Mouse (Mus musculus) liver, adult 2 months (tissue): ENCODE measurements at regions not wholly inside any gene's neighbourhood (a gene's known extent, or its start where the extent isn't known, plus 50 kb on each side); places are given as distances from the start of the nearest gene placed in this dataset.

Experiments
- DNase-seq: peaks from one replicate; pipeline ENCODE4 v3.0.0-alpha.2; 2011; ENCODE audit warnings: low read depth, low spot score; ENCODE audit errors: extremely low read depth
- H3K27ac ChIP-seq: fragments of 200-500 bp; replicated peaks from 2 replicates; pipeline ENCODE4 v1.5.1; 2012; ENCODE audit warnings: low read depth, mild to moderate bottlenecking, control low read depth, inconsistent platforms, low read length; ENCODE audit not compliant: insufficient read depth
- H3K27me3 ChIP-seq: fragments of 200-500 bp; 2 replicates; pipeline ENCODE4 v1.6.1; 2012; ENCODE audit warnings: mild to moderate bottlenecking, moderate library complexity, low read length, inconsistent platforms; ENCODE audit not compliant: control insufficient read depth, insufficient read depth
- H3K36me3 ChIP-seq: fragments of 200-500 bp; 2 replicates; pipeline ENCODE4 v1.6.1; 2012; ENCODE audit warnings: low read length, inconsistent platforms; ENCODE audit not compliant: control insufficient read depth, insufficient read depth
- H3K4me1 ChIP-seq: fragments of 200-500 bp; 2 replicates; pipeline ENCODE4 v1.6.1; 2011; ENCODE audit warnings: low read length; ENCODE audit not compliant: control insufficient read depth, insufficient read depth
- H3K4me3 ChIP-seq: fragments of 200-500 bp; 2 replicates; pipeline ENCODE4 v1.5.1; 2011; ENCODE audit warnings: low read depth, mild to moderate bottlenecking, control low read depth, low read length, moderate library complexity; ENCODE audit not compliant: insufficient read depth
- H3K79me2 ChIP-seq: fragments of 200-500 bp; 2 replicates; pipeline ENCODE4 v1.6.1; 2012; ENCODE audit warnings: inconsistent platforms, mild to moderate bottlenecking, low read length, moderate library complexity; ENCODE audit not compliant: control insufficient read depth, insufficient read depth
- H3K9ac ChIP-seq: fragments of 200-500 bp; 2 replicates; pipeline ENCODE4 v1.6.1; 2012; ENCODE audit warnings: low read depth, mild to moderate bottlenecking, control low read depth, inconsistent platforms, low read length
- CTCF ChIP-seq: fragments of 200-500 bp; IDR thresholded peaks from 2 replicates; pipeline ENCODE4 v1.5.1; 2011; ENCODE audit warnings: low read depth, low read length, control low read depth
- POLR2A ChIP-seq: fragments of 200-500 bp; IDR thresholded peaks from 2 replicates; pipeline ENCODE4 v1.6.1; 2011; ENCODE audit warnings: low read length, control low read depth; ENCODE audit not compliant: insufficient read depth; ENCODE audit errors: extremely low read depth
- WGBS: fragments of 180-500 bp; shearing (Covaris S2); methylation state at CpG from one replicate; pipeline ENCODE4 v1.1.7; 2018; 5-methylcytosine and 5-hydroxymethylcytosine counted together

DNA sequence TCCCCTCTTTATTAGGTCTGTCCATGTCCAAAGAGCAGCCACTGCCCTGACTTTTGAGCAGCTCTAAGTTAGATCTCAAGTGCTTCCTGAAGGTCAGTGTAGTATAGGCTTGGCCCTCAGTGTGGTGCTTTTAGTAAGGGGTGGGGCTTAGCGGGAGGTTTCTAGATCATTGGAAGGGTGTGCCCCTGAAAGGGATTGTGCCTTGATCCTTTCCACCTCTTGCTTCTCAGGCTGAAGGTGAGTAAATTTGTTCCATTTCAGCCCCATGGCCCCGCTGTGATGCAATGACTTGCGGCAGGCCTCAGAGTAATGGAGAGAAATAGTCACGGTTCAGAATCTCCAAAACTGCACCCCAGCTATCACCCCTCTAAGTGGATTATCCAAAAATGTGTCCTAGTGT, 84.5 kb upstream of the Klf14 start:
- Histone ChIP-seq H3K4me1 (no peaks in the 10 kb centered on the region), H3K9ac (no peak overlapping the region), H3K4me3 (no peak overlapping the region), H3K36me3 (no peaks in the 10 kb centered on the region), H3K27me3 (no peaks in the 10 kb centered on the region), H3K27ac (no peak overlapping the region), H3K79me2 (no peaks in the 10 kb centered on the region)
- no peak for TF ChIP-seq POLR2A
- TF ChIP-seq CTCF, result no peak
- 94% methylated on average over 4 of the region's 4 CpGs for WGBS
- DNase-seq, result no peak

- Histone ChIP-seq H3K27ac (no peak overlapping the region), H3K36me3 (no peaks in the 10 kb centered on the region), H3K27me3 (no peaks in the 10 kb centered on the region), H3K9ac (no peak overlapping the region), H3K4me3 (no peak overlapping the region), H3K4me1 (no peaks in the 10 kb centered on the region), H3K79me2 (no peaks in the 10 kb centered on the region)
- 88% methylated on average over 3 of the region's 3 CpGs for WGBS
- DNase-seq, result no peak
- TF ChIP-seq POLR2A, result no peak
- TF ChIP-seq CTCF, result no peak
Measured at GRCm38 (mm10) chr6:31043919-31044318, 85.0 kb upstream of the Klf14 start.

- H3K9ac ChIP-seq, result no peak overlapping the region
- 28% methylated on average over 3 of the region's 3 CpGs for WGBS
Measured at GRCm38 (mm10) chr6:31046197-31046596, 87.3 kb upstream of the Klf14 start.

GRCm38 (mm10) chr6:31048920-31049576, 90.2 kb upstream of the Klf14 start:
- Histone ChIP-seq H3K4me3 (no peak overlapping the region), H3K36me3 (no peaks in the 10 kb centered on the region), H3K4me1 (no peaks in the 10 kb centered on the region), H3K27ac (no peak overlapping the region), H3K79me2 (no peaks in the 10 kb centered on the region), H3K9ac (no peak overlapping the region), H3K27me3 (no peaks in the 10 kb centered on the region)
- DNase-seq, result no peak
- TF ChIP-seq POLR2A (no peak), CTCF (no peak)
- WGBS, result 49% methylated on average over 11 of the region's 11 CpGs

More at GRCm38 (mm10) chr6:31046197-31046596, 87.3 kb upstream of the Klf14 start:
- H3K79me2 ChIP-seq, result no peaks in the 10 kb centered on the region
- no peaks in the 10 kb centered on the region for H3K27me3 ChIP-seq
- no peaks in the 10 kb centered on the region for H3K4me1 ChIP-seq
- no peak overlapping the region for H3K4me3 ChIP-seq
- no peaks in the 10 kb centered on the region for H3K36me3 ChIP-seq
- no peak for TF ChIP-seq CTCF
- no peak overlapping the region for H3K27ac ChIP-seq
- DNase-seq, result no peak

GRCm38 (mm10) chr6:31050831-31051230, 92.0 kb upstream of the Klf14 start:
- no peak for DNase-seq
- TF ChIP-seq CTCF, result no peak
- no peak for TF ChIP-seq POLR2A
- 65% methylated on average over 5 of the region's 5 CpGs for WGBS

GRCm38 (mm10) chr6:31051771-31052170, 92.9 kb upstream of the Klf14 start:
- no peak overlapping the region for H3K27ac ChIP-seq
- DNase-seq, result no peak
- H3K36me3 ChIP-seq, result peaks cover 10% of the 10 kb centered on the region; the same call in 1 of the 2 replicates
- TF ChIP-seq CTCF, result no peak
- no peaks in the 10 kb centered on the region for H3K27me3 ChIP-seq
- no peak overlapping the region for H3K9ac ChIP-seq
- WGBS, result 67% methylated on average over 6 of the region's 6 CpGs
- H3K79me2 ChIP-seq, result no peaks in the 10 kb centered on the region
- no peak overlapping the region for H3K4me3 ChIP-seq
- no peaks in the 10 kb centered on the region for H3K4me1 ChIP-seq

More at GRCm38 (mm10) chr6:31050831-31051230, 92.0 kb upstream of the Klf14 start:
- no peaks in the 10 kb centered on the region for H3K4me1 ChIP-seq
- no peaks in the 10 kb centered on the region for H3K27me3 ChIP-seq
- no peaks in the 10 kb centered on the region for H3K79me2 ChIP-seq
- H3K9ac ChIP-seq, result no peak overlapping the region
- H3K36me3 ChIP-seq, result peaks cover under 1% of the 10 kb centered on the region; the same call in 1 of the 2 replicates
- no peak overlapping the region for H3K4me3 ChIP-seq
- no peak overlapping the region for H3K27ac ChIP-seq
